Mouse (Mus musculus) regulatory T cell (primary cell): ENCODE results near the gene Gm4216.
"Not testable (repeated sequence)": the region's sequence is repeated elsewhere in the genome, so short reads cannot be mapped to it uniquely, and the experiment has no call there.

Experiments used
- in situ Hi-C: fragments of 300-600 bp; cut with MboI, MseI; formaldehyde crosslinking; loops from one replicate; pipeline ENCODE4 v1.15.1; 2025; ENCODE audit warnings: high pct_unique_total_duplicates

Gene Gm4216

GRCm38 (mm10) chr7:23019823-23020222, at the start of gene Gm4216:
TSS of gene Gm4216 (minus strand) at chr7:23019923.
- in situ Hi-C loops, result not testable (repeated sequence)

- in situ Hi-C loops, result not testable (repeated sequence)
These were observed 47.6 kb upstream of the Gm4216 start, which contains the start of gene Gm8720 for GRCm38 (mm10) chr7:23067356-23067755. TSS of gene Gm8720 (minus strand) at chr7:23067456.

- in situ Hi-C loops, result not testable (repeated sequence)
These were observed 35.5 kb upstream of the Gm4216 start, which contains the start of gene Vmn1r163 for GRCm38 (mm10) chr7:23055240-23055639. TSS of gene Vmn1r163 (plus strand) at chr7:23055540.

GRCm38 (mm10) chr7:22984573-22984972, 35.1 kb downstream of the Gm4216 start, which contains the start of gene Gm4214:
TSS of gene Gm4214 (minus strand) at chr7:22984673.
- in situ Hi-C loops, result not testable (repeated sequence)
